Mouse (Mus musculus) ES-Bruce4 (cell line): ENCODE measurements around the gene Gm28048.

Experiments
- CTCF ChIP-seq: IDR thresholded peaks from one replicate; pipeline ENCODE4 v1.8.1; 2011; ENCODE audit warnings: low read depth, low read length
- EP300 ChIP-seq: IDR thresholded peaks from 2 replicates; pipeline ENCODE4 v1.6.1; 2011; ENCODE audit warnings: low read depth, low read length; ENCODE audit not compliant: insufficient read depth

DNA sequence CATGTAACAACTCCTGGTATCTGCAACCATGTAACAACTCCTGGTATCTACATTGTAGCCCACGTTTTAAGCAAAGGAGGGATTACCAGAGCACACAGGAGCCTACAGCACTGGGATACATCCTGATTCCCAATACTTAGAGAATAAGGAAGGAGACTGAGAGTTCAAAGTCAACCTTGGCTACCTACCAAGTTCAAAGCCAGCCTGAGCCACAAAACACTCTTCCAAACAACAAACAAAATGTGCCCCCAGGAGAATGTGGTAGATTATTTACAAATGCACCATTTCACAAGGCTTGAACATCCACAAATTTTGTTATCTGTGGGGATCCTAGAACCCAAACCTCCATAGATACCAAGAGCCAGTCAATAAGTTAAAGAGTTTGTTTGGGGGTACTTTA is 143.5 kb downstream of the Gm28048 start:
- TF ChIP-seq EP300 = no peak
- no peak for TF ChIP-seq CTCF
